Mouse (Mus musculus) heart, postnatal 10 days (tissue): ENCODE measurements around the gene Apoc3. TPM values are rescaled to one million over a fixed set of nuclear protein-coding genes. Genes with fewer than 3 reads are reported as not detected.

Experiments
- DNase-seq, 2 experiments: peaks; one replicate each; pipeline ENCODE4 v3.0.0; 2021
- intact Hi-C: fragments of 180-260 bp; cut with DNase I; formaldehyde crosslinking; loops from one replicate; pipeline ENCODE4 v1.15.1; 2025
- total RNA-seq, 2 experiments: library from RNA; stranded (reverse); gene quantifications; 2 replicates each; pipeline ENCODE4 v1.2.3; 2021

Gene Apoc3
- total RNA-seq, 2 experiments from 2014 or later: not detected

DNA sequence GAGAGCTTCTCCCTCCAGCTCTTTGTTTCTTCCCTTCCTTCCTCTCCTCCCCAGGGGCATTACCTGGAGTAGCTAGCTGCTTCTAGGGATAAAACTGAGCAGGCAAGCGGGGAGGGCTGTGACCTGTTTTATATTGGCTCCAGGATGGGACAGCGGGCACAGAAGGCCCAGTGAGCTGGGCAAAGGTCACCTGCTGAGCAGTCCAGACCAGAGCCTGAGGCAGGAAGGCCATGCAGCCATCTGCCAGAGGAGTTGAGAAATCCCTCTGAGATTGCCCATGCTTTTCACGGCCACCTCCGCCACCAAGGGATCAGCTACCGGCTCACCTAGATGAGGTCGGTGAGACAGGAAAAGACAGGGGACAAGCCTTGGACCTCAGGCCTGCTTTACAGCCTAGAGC, 240 bp downstream of the Apoc3 start:
- intact Hi-C loops: no loop called here
- no peak for DNase-seq

DNA sequence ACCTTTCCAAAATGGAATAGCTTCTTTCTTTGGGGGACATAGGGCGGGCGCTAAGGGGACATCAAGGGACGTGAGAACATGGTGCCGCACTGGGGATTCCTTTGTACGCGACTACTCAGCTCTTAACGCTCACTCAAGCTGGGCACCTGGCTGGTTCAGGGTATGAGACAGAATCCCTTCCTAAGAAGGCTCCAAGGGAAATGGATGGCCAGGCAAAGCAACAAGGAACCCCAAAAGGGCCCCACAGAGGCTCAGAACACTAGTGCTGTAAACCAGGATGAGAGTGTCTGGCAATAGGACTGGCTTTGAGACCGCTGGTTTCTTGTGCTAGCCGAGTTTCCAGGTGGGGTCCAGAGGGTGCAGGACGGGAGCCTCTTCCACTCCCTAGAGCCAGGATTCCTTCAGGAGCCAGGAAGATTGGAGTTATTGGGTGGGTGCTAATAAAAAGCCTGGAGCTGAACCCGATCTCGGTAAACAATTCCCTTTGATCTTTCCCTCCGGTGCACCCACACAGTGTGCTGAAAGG, 4.9 kb downstream of the Apoc3 start:
- intact Hi-C loops: loop anchor here (2.0 kb wide), 1 partner anchor 16 kb away; no protein-coding TSS in a partner anchor

DNA sequence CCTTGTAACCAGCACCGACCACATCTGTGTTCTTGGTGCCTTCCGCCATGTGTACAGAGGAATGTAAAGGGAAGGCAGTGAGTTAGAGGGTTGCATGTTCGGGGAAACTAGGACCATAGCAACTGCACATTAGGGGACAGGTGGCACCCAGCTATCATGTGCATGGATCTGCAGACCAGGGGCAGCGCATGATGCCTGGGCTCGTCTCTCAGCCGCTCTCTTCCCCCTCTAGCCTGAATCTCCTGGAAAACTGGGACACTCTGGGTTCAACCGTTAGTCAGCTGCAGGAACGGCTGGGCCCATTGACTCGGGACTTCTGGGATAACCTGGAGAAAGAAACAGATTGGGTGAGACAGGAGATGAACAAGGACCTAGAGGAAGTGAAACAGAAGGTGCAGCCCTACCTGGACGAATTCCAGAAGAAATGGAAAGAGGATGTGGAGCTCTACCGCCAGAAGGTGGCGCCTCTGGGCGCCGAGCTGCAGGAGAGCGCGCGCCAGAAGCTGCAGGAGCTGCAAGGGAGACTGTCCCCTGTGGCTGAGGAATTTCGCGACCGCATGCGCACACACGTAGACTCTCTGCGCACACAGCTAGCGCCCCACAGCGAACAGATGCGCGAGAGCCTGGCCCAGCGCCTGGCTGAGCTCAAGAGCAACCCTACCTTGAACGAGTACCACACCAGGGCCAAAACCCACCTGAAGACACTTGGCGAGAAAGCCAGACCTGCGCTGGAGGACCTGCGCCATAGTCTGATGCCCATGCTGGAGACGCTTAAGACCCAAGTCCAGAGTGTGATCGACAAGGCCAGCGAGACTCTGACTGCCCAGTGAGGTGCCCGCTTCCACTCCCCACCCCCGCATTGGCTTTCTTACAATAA, 5.6 kb downstream of the Apoc3 start:
- intact Hi-C loops: loop anchor here (2.0 kb wide), 1 partner anchor 17 kb away; no protein-coding TSS in a partner anchor
- peak; percentile 85 to 91 for DNase-seq

More for the DNA sequence above, 4.9 kb downstream of the Apoc3 start:
- DNase-seq: no peak

DNA sequence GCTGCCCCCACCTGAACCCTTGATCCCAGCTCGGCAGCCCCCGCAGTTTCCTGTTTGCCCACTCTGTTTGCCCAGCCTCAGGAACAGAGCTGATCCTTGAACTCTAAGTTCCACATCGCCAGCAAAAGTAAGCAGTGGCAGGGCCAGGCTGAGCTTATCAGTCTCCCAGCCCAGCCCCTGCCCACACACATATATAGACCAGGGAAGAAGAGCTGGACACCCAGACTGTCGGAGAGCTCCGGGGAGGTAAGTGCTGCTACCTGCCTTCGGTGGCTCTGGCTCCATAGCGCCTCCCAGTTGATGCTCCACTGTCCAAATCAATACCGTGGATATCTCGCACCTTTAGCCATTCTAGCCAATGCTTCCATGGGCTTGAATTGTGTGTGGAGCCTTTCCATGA, 6.9 kb downstream of the Apoc3 start, which contains the start of gene Apoa1:
Gene Apoa1 (plus strand): TSS at position 90 of the 400 bp plus-strand sequence.
- intact Hi-C loops: no loop called here
- no peak for DNase-seq

DNA sequence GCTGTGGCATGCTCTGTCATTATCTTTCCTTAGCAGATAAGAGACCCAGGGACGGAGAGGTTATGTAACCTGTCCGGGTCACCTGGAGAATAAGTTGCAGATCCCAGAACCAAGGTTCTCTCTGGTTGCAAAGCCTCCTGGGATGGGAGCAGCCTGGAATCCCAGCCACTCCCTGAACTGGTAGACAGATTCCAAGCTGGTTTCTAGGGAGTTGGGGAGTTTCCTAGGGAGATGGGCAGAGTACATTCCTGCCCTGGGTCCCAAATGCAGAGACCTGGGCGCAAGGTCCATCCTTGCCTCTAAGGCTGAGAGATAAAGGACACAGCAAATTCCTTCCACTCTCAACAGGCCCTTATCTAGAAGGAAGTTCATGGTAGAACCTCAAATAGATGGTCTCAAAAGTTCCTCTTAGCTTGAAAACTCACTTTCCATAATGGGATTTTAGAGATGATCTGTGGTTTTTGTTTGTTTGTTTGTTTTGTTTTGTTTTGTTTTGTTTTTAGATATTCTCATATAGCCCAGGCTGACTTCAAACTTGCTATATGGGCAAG, 8.3 kb downstream of the Apoc3 start:
- intact Hi-C loops: no loop called here
- no peak for DNase-seq

DNA sequence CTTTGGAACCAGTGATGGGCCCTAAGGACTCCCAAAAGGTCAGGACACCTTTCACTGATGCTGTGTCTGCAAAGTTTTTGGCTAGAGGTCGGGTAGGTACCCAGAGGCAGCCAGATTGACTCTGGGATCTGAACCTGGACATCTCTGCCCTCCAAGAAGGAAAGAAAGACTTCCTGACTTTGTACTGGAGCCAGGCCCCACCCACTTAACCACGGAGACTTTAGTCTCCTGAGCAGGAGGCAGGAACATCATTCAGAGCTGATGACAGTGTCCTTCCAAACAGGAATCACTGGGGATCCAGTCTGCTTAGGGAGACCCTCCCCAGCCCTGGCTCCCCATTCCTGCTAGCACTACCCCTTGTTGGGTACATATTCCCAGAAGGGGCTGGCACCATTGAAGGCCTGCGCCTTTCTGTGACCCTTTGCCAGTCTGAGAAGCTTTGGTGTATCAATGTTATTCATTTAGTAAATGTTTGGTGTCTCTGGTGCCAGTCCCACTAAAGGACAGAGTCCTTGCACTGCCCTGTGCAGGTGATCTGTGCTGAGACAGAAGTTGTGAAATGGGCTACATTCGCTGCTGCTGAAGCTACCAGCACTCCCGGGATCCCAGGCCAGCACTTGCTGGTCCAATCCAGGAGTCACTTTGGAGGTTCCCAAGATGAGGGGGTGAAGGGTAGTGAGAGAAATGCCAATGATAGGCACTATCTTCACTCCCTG, 10.3 kb downstream of the Apoc3 start:
- intact Hi-C loops: no loop called here
- no peak for DNase-seq

DNA sequence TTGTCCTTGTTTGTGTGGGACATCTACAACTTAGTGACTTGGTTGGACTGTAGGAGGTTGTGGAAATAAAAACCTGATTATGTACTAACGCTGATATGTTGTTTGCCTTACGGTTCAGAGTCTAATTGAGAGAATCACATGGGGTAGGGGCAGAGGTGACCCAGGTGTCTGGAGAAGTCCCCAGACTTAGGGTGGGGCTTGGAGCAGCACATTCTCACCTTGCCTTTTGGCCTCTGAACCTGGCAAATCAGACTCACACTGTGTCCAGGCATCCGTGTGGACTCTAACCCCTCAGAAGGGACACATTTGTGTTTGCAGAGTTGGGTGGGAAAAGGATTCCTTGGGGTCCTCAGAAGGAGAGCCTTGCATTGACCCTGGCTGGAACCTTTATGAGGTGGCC, 11.3 kb downstream of the Apoc3 start:
- DNase-seq: no peak
- intact Hi-C loops: no loop called here

DNA sequence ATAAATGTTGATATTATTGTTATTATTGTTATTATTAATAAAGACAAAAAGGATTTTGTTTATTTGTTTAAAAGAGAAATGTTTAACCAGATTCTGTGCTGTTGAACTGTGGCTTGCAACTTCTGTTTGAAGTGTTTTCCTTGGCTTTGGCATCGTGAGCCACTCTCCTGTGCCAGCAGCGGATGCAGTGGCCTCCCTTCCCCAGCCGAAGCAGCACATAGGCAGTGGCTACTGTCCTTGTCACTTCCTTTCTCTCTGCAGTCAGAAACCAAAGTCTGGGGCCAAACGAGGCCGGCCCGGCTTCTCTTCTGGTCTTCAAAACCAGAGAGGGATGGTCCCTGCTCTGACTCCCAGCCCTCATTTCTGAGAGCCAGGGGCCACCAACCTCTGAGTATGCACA, 12.3 kb downstream of the Apoc3 start:
- no peak for DNase-seq
- intact Hi-C loops: no loop called here

DNA sequence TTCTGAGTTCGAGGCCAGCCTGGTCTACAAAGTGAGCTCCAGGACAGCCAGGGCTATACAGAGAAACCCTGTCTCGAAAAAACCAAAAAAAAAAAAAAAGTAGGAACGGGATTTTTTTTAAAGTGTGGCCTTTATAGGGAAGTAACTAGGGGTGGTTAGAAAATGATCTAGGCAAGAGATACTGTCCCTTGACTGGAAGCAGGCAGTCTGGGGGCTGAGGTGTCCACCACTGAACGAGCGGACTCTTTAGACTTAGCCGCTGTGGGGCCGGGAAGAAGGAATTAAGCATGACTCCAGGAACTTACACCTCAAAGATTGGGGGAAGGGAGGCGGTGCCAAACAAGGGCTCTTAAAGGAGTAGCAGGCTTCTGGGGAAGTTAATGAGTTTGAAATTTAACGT, 17.3 kb downstream of the Apoc3 start:
- intact Hi-C loops: no loop called here
- no peak for DNase-seq

DNA sequence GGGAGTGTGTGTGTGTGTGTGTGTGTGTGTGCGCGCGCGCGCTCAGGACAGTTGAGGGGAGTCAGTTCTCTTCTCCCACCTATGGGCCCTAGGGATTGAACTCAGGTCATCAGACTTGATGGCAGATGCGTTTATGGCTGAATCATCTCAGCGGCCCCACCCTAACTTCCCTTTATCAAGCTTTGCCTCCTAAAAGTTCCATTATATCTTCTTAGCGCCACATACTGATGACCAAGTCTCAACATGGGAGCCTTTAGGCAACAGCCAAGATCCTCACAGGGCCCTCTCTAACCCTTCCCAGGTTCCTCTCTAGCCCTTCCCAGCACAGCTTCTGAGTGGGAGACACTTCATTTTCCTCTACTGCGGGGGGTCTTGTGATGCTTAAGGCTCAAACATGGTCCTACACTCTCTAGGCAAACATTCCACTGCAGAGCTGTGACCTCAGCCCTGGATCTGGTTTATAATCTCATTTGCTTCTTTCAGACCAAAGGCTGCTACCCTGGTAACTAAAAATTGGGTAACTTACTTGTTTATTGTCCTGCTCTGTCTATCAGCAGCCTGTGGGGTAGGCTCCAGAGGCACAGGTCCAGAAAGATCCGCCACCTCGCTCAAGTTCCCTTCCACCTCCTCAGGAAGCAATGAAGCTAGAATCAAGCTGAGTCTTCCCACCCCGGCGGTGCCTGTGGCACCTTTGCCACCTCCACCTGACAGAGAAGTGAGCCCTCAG, 18.5 kb downstream of the Apoc3 start:
- intact Hi-C loops: no loop called here
- no peak for DNase-seq

DNA sequence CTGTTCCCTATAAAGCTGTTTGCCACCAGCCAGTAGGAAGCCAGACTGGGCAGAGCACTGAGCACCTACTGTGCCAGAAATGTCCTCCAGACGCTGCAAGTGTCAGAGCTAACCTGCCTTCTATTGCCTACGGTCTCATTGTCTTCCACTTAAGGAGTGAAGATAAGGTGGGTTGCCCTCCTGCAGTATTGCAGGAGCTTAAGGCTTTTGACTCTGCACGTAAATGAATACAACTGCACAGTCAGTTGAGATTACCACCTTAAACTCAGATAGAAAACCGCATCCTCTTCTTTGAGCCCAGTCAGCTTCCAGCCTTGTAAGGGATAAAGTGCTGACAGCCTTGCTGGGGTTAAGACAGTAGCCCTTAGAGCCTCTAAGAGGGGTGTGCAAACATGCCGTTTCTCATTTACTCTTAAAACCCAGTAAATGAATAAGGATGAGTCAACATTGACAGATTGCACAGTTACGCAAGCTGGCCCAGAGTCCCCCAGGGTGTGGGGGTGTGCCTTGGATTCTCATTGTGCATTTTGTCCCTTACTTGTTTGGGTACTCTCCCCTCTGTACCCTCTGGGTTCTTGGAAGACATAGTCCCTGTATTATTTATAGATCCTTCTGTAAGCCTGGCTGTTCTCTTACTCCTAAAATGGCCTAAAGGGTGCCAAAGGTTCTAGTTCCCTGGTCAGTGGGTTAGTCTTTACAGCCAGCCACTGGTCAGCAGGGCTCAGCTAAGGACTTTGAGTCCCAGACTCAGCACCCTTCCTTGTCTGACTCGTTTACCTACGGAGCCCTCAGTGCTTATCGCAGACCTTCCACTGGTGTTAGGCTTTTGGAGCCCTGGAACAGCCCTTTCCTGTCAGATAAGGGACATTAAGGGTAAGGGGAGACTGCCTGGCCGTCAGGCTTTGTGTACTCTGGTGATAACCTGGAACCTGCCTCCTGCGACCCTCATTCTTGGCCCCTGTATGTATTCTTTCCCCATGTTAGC, 19.8 kb downstream of the Apoc3 start:
- DNase-seq: no peak
- intact Hi-C loops: no loop called here

DNA sequence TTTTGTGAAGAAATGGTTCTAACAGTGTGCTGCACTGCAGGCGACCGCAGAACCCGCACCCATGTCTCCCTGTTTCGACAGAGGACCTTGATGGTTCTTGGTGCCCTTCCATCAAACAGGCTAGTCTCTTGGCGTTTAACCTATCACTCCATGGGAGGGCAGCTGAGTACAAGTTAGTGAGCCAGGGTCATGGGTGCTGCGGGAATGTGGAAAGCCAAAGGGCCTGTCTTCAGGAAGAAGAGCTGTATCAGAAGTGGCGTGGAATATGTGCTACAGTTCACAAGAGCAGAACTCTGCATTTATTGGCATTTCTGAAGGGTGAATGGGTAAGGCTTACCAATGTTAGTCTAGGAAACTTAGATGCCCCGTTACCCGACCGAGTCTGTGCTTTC, 20.5 kb downstream of the Apoc3 start:
- DNase-seq: no peak
- intact Hi-C loops: no loop called here

DNA sequence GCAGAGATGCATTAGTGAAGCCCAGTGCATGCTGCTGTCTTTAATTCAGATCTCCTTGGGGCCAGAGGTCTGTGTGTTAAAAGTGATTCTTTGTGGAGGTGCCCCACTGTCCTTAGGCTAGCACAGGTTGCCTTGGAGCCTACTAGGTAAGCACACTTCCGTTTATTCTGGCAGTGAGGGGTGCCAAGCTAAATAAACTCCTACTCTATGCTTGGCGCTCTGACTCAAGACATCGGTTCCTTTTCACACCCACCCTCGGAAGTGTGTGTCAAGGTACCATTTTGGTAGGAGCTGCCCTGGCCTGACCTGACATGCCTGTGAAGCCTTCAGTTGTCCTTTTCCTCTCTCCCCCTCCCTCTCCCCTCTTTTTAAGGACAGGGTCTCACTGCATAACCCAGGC, 21.2 kb downstream of the Apoc3 start:
- DNase-seq: no peak
- intact Hi-C loops: no loop called here

DNA sequence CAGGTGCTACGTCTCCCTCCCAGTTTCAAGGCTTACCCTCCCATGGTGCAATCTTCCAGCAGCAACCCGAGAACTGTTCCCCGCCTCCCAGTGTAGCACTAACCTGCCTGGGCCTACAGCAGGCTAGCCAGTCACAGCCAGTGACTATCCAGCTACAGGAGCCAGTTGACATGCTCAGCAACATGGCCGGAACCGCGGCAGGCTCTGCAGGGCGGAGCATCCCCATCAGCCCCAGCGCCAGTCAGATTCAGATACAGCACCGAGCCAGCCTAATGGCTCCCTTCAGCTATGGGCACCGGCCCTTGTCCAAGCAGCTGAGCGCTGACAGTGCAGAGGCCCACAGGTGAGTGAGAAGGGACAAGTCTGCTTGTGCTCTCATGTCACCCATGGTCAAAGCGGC, 25.0 kb downstream of the Apoc3 start:
- DNase-seq: no peak
- intact Hi-C loops: no loop called here

DNA sequence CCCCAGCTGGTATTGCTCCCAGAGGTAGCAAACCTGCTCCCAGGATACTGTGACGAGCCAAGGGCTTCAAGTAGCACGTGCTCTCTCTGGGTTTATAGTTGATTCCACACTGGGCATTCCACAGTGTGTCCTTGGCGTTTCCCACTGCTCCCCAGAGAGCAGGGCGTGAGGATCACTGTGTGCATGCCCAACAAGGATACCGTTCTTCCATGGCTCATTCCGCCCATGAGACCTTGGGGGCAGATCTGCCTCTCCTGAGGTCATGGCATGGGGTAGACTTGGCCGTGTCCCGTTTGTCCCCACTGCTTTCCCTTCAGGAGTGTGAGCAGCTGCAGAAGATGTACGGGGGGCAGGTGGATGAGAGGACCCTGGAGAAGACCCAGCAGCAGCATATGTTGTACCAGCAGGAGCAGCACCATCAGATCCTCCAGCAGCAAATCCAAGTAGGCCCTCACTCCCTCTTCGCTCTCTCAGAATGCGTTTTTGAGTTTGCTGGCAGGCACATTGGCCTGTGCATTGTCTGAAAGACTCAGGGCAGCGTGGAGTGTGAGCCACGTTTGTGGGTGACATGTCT, 26.9 kb downstream of the Apoc3 start:
- no peak for DNase-seq
- intact Hi-C loops: no loop called here

DNA sequence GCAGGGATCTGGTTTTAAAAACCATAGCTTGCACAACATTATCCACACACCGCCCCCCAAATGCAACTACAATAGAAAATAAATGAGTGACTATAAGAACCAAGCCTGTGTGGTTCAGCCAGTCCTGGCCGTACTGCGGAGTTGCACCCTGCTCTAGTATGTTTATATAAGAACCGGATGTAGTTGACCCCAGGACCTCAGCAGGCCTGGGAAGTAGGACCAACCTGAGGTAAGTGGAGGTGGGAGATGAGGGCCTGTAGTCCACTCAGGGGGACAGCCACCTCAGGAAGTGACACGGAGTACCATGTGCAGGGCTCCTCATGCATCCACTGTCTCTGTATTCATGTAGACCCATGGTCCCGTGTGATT, 28.0 kb downstream of the Apoc3 start:
- intact Hi-C loops: no loop called here
- DNase-seq: no peak

DNA sequence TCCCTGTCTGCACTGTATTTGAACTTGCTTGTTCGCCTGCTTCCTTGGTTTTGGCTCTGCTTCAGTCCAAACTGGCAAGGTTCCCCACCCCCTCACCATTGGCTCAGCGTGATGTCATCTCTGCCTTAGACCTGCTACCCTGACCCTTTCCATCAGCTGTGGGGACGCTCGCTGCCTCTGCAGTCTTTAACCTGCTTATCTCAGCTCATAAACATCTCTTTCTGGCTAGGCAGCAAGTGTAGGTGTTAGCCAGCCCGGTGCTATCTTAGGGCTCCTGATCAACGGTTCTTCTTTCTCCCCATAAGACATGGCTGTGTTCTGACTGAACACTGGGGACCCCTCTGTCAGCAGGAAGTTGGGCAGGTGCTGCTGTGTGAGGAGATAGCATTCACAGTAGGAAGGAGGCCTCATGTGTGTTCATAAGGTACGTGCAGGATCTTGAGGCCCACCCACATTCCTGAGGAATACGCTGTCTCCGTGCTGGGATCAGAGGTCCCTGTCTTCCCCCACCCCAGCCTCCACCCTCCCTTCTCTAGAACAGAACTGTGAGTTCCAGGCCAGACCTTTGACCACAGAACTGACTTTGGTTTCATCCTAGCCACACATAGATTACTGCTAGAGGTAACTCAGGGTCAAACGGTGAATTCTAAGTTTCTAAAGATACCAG, 28.5 kb downstream of the Apoc3 start:
- DNase-seq: no peak
- intact Hi-C loops: no loop called here

DNA sequence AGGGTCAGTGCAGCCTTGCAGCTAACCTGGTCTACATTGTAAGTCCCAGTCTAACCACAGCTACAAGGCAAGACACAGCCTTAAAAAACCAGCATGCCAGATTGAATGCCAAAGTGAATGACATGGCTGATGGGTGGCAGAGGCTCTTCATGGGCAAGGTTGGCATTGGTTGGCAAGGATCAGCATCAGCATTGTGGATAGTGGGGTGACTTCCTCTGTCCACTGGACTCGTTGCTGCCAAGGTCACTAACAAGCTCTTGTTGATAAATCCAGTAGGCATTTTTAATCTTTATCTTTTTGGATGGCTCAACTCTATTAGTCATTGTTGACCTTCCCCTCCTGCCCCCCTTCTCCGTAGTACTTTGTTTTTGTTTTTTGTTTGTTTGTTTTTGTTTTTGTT, 35.8 kb downstream of the Apoc3 start:
- DNase-seq: no peak
- intact Hi-C loops: loop anchor here (5.0 kb wide), 1 partner anchor 48 kb away; no protein-coding TSS in a partner anchor

DNA sequence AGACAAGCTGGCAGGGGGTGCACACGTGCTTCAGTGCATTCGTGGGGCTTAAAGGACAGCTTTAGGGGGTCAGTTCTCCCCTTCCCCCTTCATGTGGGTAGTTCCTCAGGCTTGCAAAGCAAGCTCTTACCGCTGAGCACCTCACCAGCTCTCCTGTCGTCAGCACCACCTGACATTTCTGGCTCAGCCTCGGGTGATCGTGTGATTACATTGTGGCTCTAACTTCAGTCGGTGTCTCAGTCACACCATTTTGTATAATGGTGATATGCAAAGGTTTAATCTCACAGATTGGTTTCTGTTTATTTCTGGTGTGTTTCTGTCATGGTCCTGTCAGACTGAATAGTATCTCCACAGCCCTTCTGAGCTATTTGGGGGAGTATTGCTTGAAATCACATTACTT, 36.5 kb downstream of the Apoc3 start:
- no peak for DNase-seq
- intact Hi-C loops: no loop called here
